Mouse (Mus musculus): ENCODE measurements at regions not wholly inside any gene's neighbourhood (a gene's known extent, or its start where the extent isn't known, plus 50 kb on each side); places are given as distances from the start of the nearest gene placed in this dataset.

DNA sequence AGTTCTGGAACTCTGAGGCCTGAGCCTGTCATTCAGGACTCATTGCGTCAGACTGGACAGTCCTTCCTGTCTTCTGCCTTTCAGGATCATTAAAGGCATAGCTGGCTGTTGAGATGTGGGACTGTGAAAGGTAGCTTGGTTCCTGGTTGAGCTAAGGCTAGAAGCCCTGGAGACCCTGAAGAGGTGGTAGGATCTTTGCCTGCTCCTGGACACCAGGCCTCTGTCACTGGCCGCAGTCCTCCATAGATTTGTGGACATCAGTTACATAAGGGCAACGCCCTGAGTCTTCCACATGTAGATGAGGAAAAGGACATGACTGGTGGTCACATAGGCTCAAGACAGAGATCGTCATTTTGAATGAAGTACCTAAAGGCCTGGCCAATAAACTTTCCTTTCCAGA is 127.9 kb downstream of the Opa1 start:
- 97% methylated on average over 4 of the region's 4 CpGs for WGBS
- Histone ChIP-seq H3K4me3 (ENCODE audit: insufficient read depth, low read depth, low read length) (no peak overlapping the region), H3K4me1 (ENCODE audit: control insufficient read depth, insufficient read depth, low read length) (no peaks in the 10 kb centered on the region), H3K27ac (ENCODE audit: insufficient read depth, low read depth, low read length) (no peak overlapping the region)
- no peak for TF ChIP-seq CTCF (IDR thresholded peaks at IDR 0.05; ENCODE audit: insufficient read depth, low read depth, low read length)
- no peak for TF ChIP-seq POLR2A (IDR thresholded peaks at IDR 0.05; ENCODE audit: insufficient read depth, low read depth, low read length)

DNA sequence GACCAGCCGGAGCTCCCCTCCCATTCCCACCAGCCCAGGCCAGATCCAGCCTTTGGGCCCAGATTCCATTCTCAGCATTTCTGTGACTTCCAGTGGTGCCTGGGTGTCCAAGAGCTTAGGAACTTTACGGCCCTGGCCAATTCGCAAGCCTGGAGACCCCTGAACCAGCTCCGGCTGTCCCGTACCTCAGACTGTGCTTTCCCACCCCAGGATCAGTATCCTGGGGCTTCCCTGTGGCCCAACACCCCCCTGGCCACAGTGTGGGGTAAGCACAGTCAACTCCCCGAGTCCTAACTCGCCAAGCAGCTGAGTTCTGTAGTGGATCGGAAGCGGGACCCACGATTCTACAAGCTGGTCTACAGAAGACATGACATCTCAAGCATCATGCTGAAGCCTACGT is 128.5 kb downstream of the Opa1 start:
- no peaks in the 10 kb centered on the region for H3K4me1 ChIP-seq (ENCODE audit: control insufficient read depth, insufficient read depth, low read length)

DNA sequence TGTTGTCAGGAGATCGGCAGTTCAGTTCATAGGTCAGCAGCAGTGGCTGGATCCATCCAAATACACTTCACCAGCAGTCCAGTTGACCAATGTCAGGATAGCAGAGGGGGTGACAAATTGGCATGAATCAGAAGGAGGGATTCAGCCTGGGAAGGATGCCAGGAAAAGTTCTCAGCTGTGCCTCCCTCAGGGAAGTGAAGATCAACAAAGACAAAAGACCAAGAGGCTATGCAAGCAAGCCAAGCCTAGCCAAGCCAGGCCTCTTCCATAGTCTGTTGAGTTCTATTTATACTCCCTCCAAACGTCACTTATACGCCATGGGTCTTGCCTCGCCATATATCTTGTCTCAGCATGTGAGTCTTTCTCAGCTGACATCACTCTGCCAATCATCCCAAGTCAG is 129.9 kb downstream of the Opa1 start:
- TF ChIP-seq CTCF (IDR thresholded peaks at IDR 0.05; ENCODE audit: insufficient read depth, low read depth, low read length) (no peak), POLR2A (IDR thresholded peaks at IDR 0.05; ENCODE audit: insufficient read depth, low read depth, low read length) (no peak)
- H3K27ac ChIP-seq (ENCODE audit: insufficient read depth, low read depth, low read length): no peak overlapping the region
- H3K4me1 ChIP-seq (ENCODE audit: control insufficient read depth, insufficient read depth, low read length): no peaks in the 10 kb centered on the region
- H3K4me3 ChIP-seq (ENCODE audit: insufficient read depth, low read depth, low read length): no peak overlapping the region
- 72% methylated on average over 4 of the region's 4 CpGs for WGBS

More for the DNA sequence above, 128.5 kb downstream of the Opa1 start:
- 95% methylated on average over 11 of the region's 11 CpGs for WGBS
- TF ChIP-seq POLR2A (IDR thresholded peaks at IDR 0.05; ENCODE audit: insufficient read depth, low read depth, low read length) (no peak), CTCF (IDR thresholded peaks at IDR 0.05; ENCODE audit: insufficient read depth, low read depth, low read length) (no peak)
- Histone ChIP-seq H3K27ac (ENCODE audit: insufficient read depth, low read depth, low read length) (no peak overlapping the region), H3K4me3 (ENCODE audit: insufficient read depth, low read depth, low read length) (no peak overlapping the region)

- no peak overlapping the region for H3K4me3 ChIP-seq (ENCODE audit: insufficient read depth, low read depth, low read length)
These were observed 132.3 kb downstream of the Opa1 start for GRCm38 (mm10) chr16:29711386-29711785.

GRCm38 (mm10) chr16:29711912-29712681 is 133.0 kb downstream of the Opa1 start:
- no peak overlapping the region for H3K27ac ChIP-seq (ENCODE audit: insufficient read depth, low read depth, low read length)
- WGBS: 82% methylated on average over 12 of the region's 12 CpGs
- H3K4me3 ChIP-seq (ENCODE audit: insufficient read depth, low read depth, low read length): no peak overlapping the region
- TF ChIP-seq CTCF (IDR thresholded peaks at IDR 0.05; ENCODE audit: insufficient read depth, low read depth, low read length) (no peak), POLR2A (IDR thresholded peaks at IDR 0.05; ENCODE audit: insufficient read depth, low read depth, low read length) (no peak)
- H3K4me1 ChIP-seq (ENCODE audit: control insufficient read depth, insufficient read depth, low read length): no peaks in the 10 kb centered on the region

More at GRCm38 (mm10) chr16:29711386-29711785, 132.3 kb downstream of the Opa1 start:
- Histone ChIP-seq H3K27ac (ENCODE audit: insufficient read depth, low read depth, low read length) (no peak overlapping the region), H3K4me1 (ENCODE audit: control insufficient read depth, insufficient read depth, low read length) (no peaks in the 10 kb centered on the region)
- no peak for TF ChIP-seq CTCF (IDR thresholded peaks at IDR 0.05; ENCODE audit: insufficient read depth, low read depth, low read length)
- no peak for TF ChIP-seq POLR2A (IDR thresholded peaks at IDR 0.05; ENCODE audit: insufficient read depth, low read depth, low read length)

GRCm38 (mm10) chr16:29714612-29715127 is 135.5 kb downstream of the Opa1 start:
- 64% methylated on average over 10 of the region's 10 CpGs for WGBS
- no peak overlapping the region for H3K4me3 ChIP-seq (ENCODE audit: insufficient read depth, low read depth, low read length)
- H3K27ac ChIP-seq (ENCODE audit: insufficient read depth, low read depth, low read length): no peak overlapping the region
- H3K4me1 ChIP-seq (ENCODE audit: control insufficient read depth, insufficient read depth, low read length): no peaks in the 10 kb centered on the region
- no peak for TF ChIP-seq POLR2A (IDR thresholded peaks at IDR 0.05; ENCODE audit: insufficient read depth, low read depth, low read length)

DNA sequence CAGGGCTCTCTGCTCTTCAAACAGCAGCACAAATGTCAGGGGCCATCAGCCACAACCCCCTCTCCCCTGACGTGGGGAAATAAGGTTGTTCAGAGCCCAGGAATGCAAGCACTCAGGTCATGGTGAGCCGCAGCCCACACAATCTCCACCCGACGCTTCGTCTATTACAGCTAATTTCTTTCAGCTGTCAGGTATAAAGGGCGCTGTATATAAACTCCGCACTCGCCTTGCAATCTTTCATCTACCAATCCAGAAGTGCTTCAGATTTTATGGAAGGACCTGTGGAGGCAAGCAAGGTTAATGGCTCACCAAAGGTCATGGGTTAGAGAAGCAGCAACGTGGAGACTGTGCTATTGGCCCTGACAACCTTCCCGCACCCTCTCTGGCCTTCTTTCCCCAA is 139.8 kb downstream of the Opa1 start:
- Histone ChIP-seq H3K4me1 (ENCODE audit: control insufficient read depth, insufficient read depth, low read length) (peaks cover 10% of the 10 kb centered on the region), H3K27ac (ENCODE audit: insufficient read depth, low read depth, low read length) (no peak overlapping the region), H3K4me3 (ENCODE audit: insufficient read depth, low read depth, low read length) (no peak overlapping the region)
- 91% methylated on average over 10 of the region's 10 CpGs for WGBS
- TF ChIP-seq POLR2A (IDR thresholded peaks at IDR 0.05; ENCODE audit: insufficient read depth, low read depth, low read length): no peak
- TF ChIP-seq CTCF (IDR thresholded peaks at IDR 0.05; ENCODE audit: insufficient read depth, low read depth, low read length): no peak

- 69% methylated on average over 23 of the region's 23 CpGs for WGBS
- TF ChIP-seq CTCF (IDR thresholded peaks at IDR 0.05; ENCODE audit: insufficient read depth, low read depth, low read length) (no peak), POLR2A (IDR thresholded peaks at IDR 0.05; ENCODE audit: insufficient read depth, low read depth, low read length) (no peak)
- H3K4me3 ChIP-seq (ENCODE audit: insufficient read depth, low read depth, low read length): no peak overlapping the region
- no peak overlapping the region for H3K27ac ChIP-seq (ENCODE audit: insufficient read depth, low read depth, low read length)
- peaks cover 12% of the 10 kb centered on the region for H3K4me1 ChIP-seq (ENCODE audit: control insufficient read depth, insufficient read depth, low read length)
These were observed 140.7 kb downstream of the Opa1 start for GRCm38 (mm10) chr16:29719571-29720451.

DNA sequence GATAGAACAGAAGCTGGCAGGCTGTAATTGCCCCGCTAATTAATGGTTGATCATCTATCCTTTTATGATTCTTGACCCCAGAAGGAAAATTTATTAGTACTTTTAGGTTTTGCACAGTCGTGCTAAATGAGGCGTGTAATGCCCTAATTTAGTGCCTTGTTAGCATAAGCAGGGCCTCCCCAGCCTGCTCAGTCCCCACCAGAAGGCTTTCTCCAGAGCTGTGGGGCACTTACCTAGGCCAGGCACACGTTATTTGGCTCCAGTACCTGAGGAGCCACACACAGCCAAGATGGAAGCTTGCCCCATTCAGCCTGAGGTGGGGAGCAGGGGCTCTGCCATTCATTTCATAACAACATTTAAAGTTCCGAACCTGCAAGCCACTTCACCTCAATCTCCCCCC is 146.0 kb downstream of the Opa1 start:
- H3K4me3 ChIP-seq (ENCODE audit: insufficient read depth, low read depth, low read length): no peak overlapping the region
- H3K27ac ChIP-seq (ENCODE audit: insufficient read depth, low read depth, low read length): no peak overlapping the region
- no peak for TF ChIP-seq CTCF (IDR thresholded peaks at IDR 0.05; ENCODE audit: insufficient read depth, low read depth, low read length)
- no peak for TF ChIP-seq POLR2A (IDR thresholded peaks at IDR 0.05; ENCODE audit: insufficient read depth, low read depth, low read length)
- 63% methylated on average over 5 of the region's 5 CpGs for WGBS
- H3K4me1 ChIP-seq (ENCODE audit: control insufficient read depth, insufficient read depth, low read length): peaks cover 19% of the 10 kb centered on the region
